Mouse (Mus musculus) C2C12 (cell line): ENCODE results near the gene Abcb11.

Experiments
- CTCF ChIP-seq: IDR thresholded peaks from one replicate; pipeline ENCODE4 v1.5.1; 2011; ENCODE audit not compliant: control insufficient read depth, insufficient read depth, insufficient read length
- FOSL1 ChIP-seq: IDR thresholded peaks from one replicate; pipeline ENCODE4 v1.8.0; 2011; ENCODE audit warnings: mild to moderate bottlenecking, low read length; ENCODE audit not compliant: poor library complexity, insufficient read depth, severe bottlenecking

DNA sequence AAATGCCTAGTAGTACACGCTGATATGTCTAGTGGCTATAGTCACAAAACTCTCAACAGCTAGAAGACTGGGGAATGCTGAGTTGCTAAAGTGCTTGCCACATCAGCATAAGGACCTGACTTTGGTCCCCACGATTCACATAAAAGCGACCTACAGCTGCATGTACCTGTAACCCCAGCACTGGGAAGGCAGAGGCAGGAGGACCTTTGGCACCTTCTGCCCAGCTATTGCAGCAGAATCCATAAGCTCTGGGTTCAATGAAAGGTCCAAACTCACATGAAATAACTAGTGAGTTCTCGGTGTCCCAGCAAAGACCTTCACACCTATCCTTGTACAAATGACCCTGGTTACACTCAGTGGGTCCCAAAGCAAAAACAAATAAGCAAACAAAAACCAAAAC lies 31.1 kb downstream of the Abcb11 start:
- no peak for TF ChIP-seq CTCF
- no peak for TF ChIP-seq FOSL1
